Mouse (Mus musculus) T-cell, adult 66 days (primary cell): ENCODE results near the gene Rps7. TPM values are rescaled to one million over a fixed set of nuclear protein-coding genes. Genes with fewer than 3 reads are reported as not detected.

Experiments
- total RNA-seq, 2 experiments: library from RNA; stranded (reverse); gene quantifications; 3 replicates in 1 of 2; 4 replicates in 1 of 2; pipeline ENCODE4 v1.2.4; 2023

Rps7 gene
- total RNA-seq, result 1,000 to 10,000 TPM; 1,327 to 1,460 TPM

GRCm38 (mm10) chr12:28635535-28636476, at the start of gene Rps7:
Gene Rps7 (minus strand): TSS chr12:28635953.

GRCm38 (mm10) chr12:28675121-28675924, 39.6 kb upstream of the Rps7 start, which contains the start of gene Adi1:
Gene Adi1 (plus strand): TSS chr12:28675231.

GRCm38 (mm10) chr12:28649141-28650110, 13.7 kb upstream of the Rps7 start, which contains the start of gene Rnaseh1:
Gene Rnaseh1 (plus strand): TSS chr12:28649602.

GRCm38 (mm10) chr12:28623195-28623594, 12.6 kb downstream of the Rps7 start, which contains the start of gene Colec11:
Gene Colec11 (minus strand): TSS chr12:28623377.

GRCm38 (mm10) chr12:28582423-28582822, 53.3 kb downstream of the Rps7 start, which contains the start of gene Allc:
Gene Allc (minus strand): TSS chr12:28582523.

Other genes with a start within 250 kb of the Rps7 start
- under 1 TPM; 0.53 to 0.76 TPM for gene Dcdc2c, start 83.6 kb downstream of the Rps7 start, total RNA-seq
- not detected for gene Allc, start 53.4 kb downstream of the Rps7 start, total RNA-seq
- gene Colec11, start 12.6 kb downstream of the Rps7 start, total RNA-seq, result under 1 TPM in 1 of 2 experiments, not detected in 1; 0.41 TPM
- 10 to 100 TPM; 22.6 to 26.4 TPM for gene Rnaseh1, start 13.6 kb upstream of the Rps7 start, total RNA-seq
- gene Adi1, start 39.3 kb upstream of the Rps7 start, total RNA-seq, result 10 to 100 TPM; 49.9 to 51.3 TPM
- gene Trappc12, start 114.5 kb upstream of the Rps7 start, total RNA-seq, result 10 to 100 TPM; 67.0 to 71.4 TPM
- 10 to 100 TPM; 46.2 to 52.4 TPM for gene Eipr1, start 115.8 kb upstream of the Rps7 start, total RNA-seq